Mouse (Mus musculus) cerebellum, adult 8-10 months (tissue): ENCODE data around the gene Gm815.

Source experiments
- DNase-seq: peaks from one replicate; pipeline ENCODE4 v3.0.0; 2022

Gm815 gene

GRCm38 (mm10) chr19:26879856-26880255 lies 5.8 kb upstream of the Gm815 start:
- DNase-seq = no peak

- DNase-seq = no peak
Measured at GRCm38 (mm10) chr19:26881866-26882427, 3.7 kb upstream of the Gm815 start.

GRCm38 (mm10) chr19:26888171-26888570 lies 2.5 kb downstream of the Gm815 start:
- no peak for DNase-seq

- DNase-seq = no peak
Measured at GRCm38 (mm10) chr19:26891306-26891964, 5.8 kb downstream of the Gm815 start.

GRCm38 (mm10) chr19:26892861-26893260 lies 7.2 kb downstream of the Gm815 start:
- DNase-seq = no peak

- DNase-seq = no peak
Measured at GRCm38 (mm10) chr19:26902162-26902561, 16.5 kb downstream of the Gm815 start.

- no peak for DNase-seq
Measured at GRCm38 (mm10) chr19:26914245-26914644, 28.6 kb downstream of the Gm815 start.

GRCm38 (mm10) chr19:26920816-26921215 lies 35.1 kb downstream of the Gm815 start:
- no peak for DNase-seq

- DNase-seq = no peak
Measured at GRCm38 (mm10) chr19:26930295-26931283, 44.9 kb downstream of the Gm815 start.

GRCm38 (mm10) chr19:26934186-26934585 lies 48.5 kb downstream of the Gm815 start:
- no peak for DNase-seq
